Mouse (Mus musculus) embryo, embryonic 10.5 days (tissue): ENCODE measurements at regions not wholly inside any gene's neighbourhood (a gene's known extent, or its start where the extent isn't known, plus 50 kb on each side); places are given as distances from the start of the nearest gene placed in this dataset.

Experiments
- DNase-seq: peaks from one replicate; pipeline ENCODE4 v3.0.0-alpha.2; 2015; ENCODE audit warnings: low spot score

GRCm38 (mm10) chr10:9295269-9295668 lies 379.7 kb downstream of the Samd5 start:
- no peak for DNase-seq

GRCm38 (mm10) chr10:9294620-9295019 lies 380.4 kb downstream of the Samd5 start:
- DNase-seq: peak; percentile 11

- DNase-seq: no peak
These were observed 383.4 kb downstream of the Samd5 start for GRCm38 (mm10) chr10:9291456-9292146.

GRCm38 (mm10) chr10:9272940-9273339 lies 387.1 kb upstream of the Sash1 start:
- peak; percentile 31 for DNase-seq

GRCm38 (mm10) chr10:9272243-9272642 lies 386.4 kb upstream of the Sash1 start:
- DNase-seq: peak; percentile 47

GRCm38 (mm10) chr10:9265528-9265927 lies 379.7 kb upstream of the Sash1 start:
- DNase-seq: no peak

GRCm38 (mm10) chr10:9264309-9265000 lies 378.6 kb upstream of the Sash1 start:
- peak; percentile 8 for DNase-seq

- no peak for DNase-seq
These were observed 372.8 kb upstream of the Sash1 start for GRCm38 (mm10) chr10:9258705-9259104.

- DNase-seq: peak; percentile 39
These were observed 367.0 kb upstream of the Sash1 start for GRCm38 (mm10) chr10:9252941-9253217.

- DNase-seq: peak; percentile 27
These were observed 366.5 kb upstream of the Sash1 start for GRCm38 (mm10) chr10:9252120-9252940.

- no peak for DNase-seq
These were observed 357.4 kb upstream of the Sash1 start for GRCm38 (mm10) chr10:9243281-9243618.

GRCm38 (mm10) chr10:9242596-9243280 lies 356.9 kb upstream of the Sash1 start:
- no peak for DNase-seq

- no peak for DNase-seq
These were observed 354.1 kb upstream of the Sash1 start for GRCm38 (mm10) chr10:9239956-9240355.

GRCm38 (mm10) chr10:9231751-9232150 lies 345.9 kb upstream of the Sash1 start:
- DNase-seq: no peak

- DNase-seq: no peak
These were observed 343.2 kb upstream of the Sash1 start for GRCm38 (mm10) chr10:9229116-9229515.

- peak; percentile 34 for DNase-seq
These were observed 341.5 kb upstream of the Sash1 start for GRCm38 (mm10) chr10:9227361-9227760.

GRCm38 (mm10) chr10:9210646-9211045 lies 324.8 kb upstream of the Sash1 start:
- DNase-seq: no peak

GRCm38 (mm10) chr10:9204096-9204495 lies 318.2 kb upstream of the Sash1 start:
- DNase-seq: no peak

GRCm38 (mm10) chr10:9203323-9203722 lies 317.5 kb upstream of the Sash1 start:
- no peak for DNase-seq

- DNase-seq: no peak
These were observed 317.1 kb upstream of the Sash1 start for GRCm38 (mm10) chr10:9202922-9203321.

- peak; percentile 46 for DNase-seq
These were observed 289.1 kb upstream of the Sash1 start for GRCm38 (mm10) chr10:9174997-9175396.

- no peak for DNase-seq
These were observed 287.6 kb upstream of the Sash1 start for GRCm38 (mm10) chr10:9173509-9173908.

- DNase-seq: no peak
These were observed 282.9 kb upstream of the Sash1 start for GRCm38 (mm10) chr10:9168725-9169124.
